Mouse (Mus musculus) mouse trophoblast stem cell (cell line): Measurements from ENCODE around the gene Fam151a.
"Not testable (repeated sequence)": the region's sequence is repeated elsewhere in the genome, so short reads cannot be mapped to it uniquely, and the experiment has no call there.

Experiments used
- in situ Hi-C, 2 experiments: fragments of 300-500 bp; cut with MseI, MboI; formaldehyde crosslinking; loops; 2 replicates in 1 of 2; 3 replicates in 1 of 2; pipeline ENCODE4 v1.15.1; 2025

The Fam151a gene

GRCm38 (mm10) chr4:106733636-106734035, at the start of gene Fam151a:
TSS of gene Fam151a (plus strand) at chr4:106733889.
- in situ Hi-C loops = no loop called here

- in situ Hi-C loops = no loop called here
Observed at GRCm38 (mm10) chr4:106688636-106689296, 44.9 kb upstream of the Fam151a start.

DNA sequence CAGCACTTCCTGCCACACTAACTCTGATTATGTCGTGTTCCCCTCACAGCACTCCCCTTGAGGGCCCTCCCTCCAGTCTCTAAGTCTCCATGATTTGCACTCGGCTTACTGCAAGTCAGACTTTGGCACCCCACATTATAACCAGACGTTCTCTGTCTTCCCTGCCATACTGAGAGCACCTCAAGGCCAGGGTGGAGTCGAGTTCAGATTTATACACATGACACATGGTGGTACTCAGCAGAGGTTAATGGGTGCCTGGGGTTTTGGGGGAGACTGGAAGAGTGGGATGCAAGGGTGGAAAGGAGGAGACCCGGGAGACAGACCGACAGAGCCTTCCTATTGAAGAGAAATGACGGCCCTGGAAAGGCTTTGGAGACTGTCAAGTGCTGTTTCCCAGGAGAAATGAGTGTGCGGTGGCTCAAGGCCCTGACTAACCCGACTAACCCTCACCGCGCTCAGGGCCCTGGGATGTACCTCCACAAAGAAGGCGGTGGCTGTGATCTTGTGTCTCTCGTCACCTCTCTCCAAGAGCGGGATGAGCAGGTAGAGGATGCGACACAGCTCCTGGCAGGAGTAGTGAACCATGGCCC, 39.8 kb upstream of the Fam151a start:
- in situ Hi-C loops = no loop called here

- in situ Hi-C loops = loop anchor here in 1 of 2 experiments (10.0 kb wide), 1 partner anchor 85 kb away; the partner anchor contains the start of gene Lexm
Observed at GRCm38 (mm10) chr4:106699989-106700388, 33.7 kb upstream of the Fam151a start.

GRCm38 (mm10) chr4:106700798-106701197, 32.9 kb upstream of the Fam151a start:
- in situ Hi-C loops = loop anchor here in 1 of 2 experiments (10.0 kb wide), 1 partner anchor 86 kb away; the partner anchor contains the start of gene Lexm

DNA sequence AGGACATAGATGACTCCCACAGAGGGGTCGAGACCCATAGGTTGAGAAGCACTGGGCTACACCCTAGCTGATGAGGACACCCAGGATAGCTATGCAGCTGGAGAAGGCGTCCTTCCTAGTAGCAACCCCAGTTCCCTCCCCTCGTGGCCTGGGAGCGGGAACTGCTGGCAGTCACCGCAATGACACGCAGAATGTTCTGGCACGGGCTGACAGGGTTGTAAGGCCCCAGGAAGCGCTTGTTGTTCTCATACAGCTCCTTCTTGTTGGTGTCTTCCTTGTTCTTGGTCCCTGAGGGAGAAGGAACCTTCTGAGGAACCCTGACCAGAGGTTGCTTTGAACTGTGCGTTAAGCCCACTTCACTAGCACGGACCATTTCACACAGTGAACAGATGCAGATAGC, 29.7 kb upstream of the Fam151a start:
- in situ Hi-C loops = loop anchor here in 1 of 2 experiments (10.0 kb wide), 1 partner anchor 89 kb away; the partner anchor contains the start of gene Lexm

GRCm38 (mm10) chr4:106704416-106704815, 29.3 kb upstream of the Fam151a start:
- in situ Hi-C loops = loop anchor here in 1 of 2 experiments (10.0 kb wide), 1 partner anchor 90 kb away; the partner anchor contains the start of gene Lexm

- in situ Hi-C loops = loop anchor here (5.0 to 10.0 kb wide), 3 partner anchors 73 to 93 kb away; partner anchors contain the start of gene Lexm (in 1 of the 2)
Observed at GRCm38 (mm10) chr4:106705096-106705665, 28.5 kb upstream of the Fam151a start.

DNA sequence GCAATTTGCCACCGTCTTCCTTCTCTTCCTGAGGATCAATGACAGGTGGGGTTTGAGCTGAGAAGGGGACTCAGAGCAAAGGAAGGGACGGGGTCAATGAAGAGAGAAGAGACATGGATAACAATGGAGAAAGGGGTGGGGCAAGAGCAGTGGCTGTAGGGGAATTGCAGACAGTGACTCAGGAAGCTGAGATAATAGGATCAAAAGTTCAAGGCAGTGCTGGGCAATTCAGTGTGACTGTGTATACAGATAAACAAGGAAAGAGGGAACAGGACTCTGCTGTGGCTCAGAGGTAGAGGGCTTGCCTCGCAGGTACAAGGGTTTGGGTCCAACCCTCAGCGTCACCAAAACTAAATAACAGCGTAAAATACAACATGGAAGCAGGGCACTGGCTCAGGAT, 25.7 kb upstream of the Fam151a start:
- in situ Hi-C loops = loop anchor here (5.0 to 10.0 kb wide), 3 partner anchors 76 to 96 kb away; partner anchors contain the start of gene Lexm (in 1 of the 2)

DNA sequence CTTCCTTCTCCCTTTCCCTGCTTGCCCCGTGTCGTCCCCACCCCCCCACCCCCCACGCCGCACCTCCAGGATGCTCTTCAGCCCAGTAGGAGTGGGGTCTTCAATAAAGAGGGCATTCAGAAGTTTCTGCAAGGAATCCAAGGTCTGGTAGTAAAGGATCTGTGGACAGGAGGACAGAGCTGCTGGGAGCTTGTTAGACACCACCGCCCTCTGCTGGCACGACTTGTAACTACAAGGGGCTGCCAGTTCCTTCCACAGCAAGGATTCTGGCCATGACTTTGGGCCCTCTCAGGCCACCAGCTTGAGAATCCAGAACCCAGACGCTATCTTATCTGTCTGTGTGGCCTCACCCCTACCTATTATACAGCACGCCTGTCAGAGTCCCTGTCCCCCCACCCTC, 25.3 kb upstream of the Fam151a start:
- in situ Hi-C loops = loop anchor here (5.0 to 10.0 kb wide), 3 partner anchors 76 to 96 kb away; partner anchors contain the start of gene Lexm (in 1 of the 2)

GRCm38 (mm10) chr4:106713622-106714021, 20.1 kb upstream of the Fam151a start:
- in situ Hi-C loops = no loop called here

DNA sequence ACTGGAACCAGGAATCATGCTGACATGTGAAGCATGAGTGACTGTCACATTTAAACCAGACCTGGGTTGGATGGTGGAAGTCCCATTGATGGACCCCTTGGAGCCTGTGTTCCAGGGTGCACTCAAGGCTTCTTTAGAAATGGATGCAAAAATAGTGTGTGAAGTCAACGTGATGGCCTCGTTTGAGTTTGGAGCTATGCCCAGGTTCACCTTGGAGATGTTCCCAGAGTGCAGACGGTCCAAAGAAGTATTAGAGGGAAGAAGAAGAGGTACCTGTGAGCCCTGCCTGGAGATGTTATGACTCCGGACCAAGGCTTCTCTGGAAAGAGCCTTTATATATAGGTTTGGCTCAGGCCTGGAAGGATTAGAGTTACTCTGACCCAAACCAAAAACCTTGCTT, 13.1 kb upstream of the Fam151a start:
- in situ Hi-C loops = no loop called here

GRCm38 (mm10) chr4:106730814-106731213, 2.9 kb upstream of the Fam151a start, which contains the start of gene Mroh7:
TSS of gene Mroh7 (minus strand) at chr4:106730925.
- in situ Hi-C loops = no loop called here

- in situ Hi-C loops = not testable (repeated sequence)
Observed at GRCm38 (mm10) chr4:106736884-106737283, 3.2 kb downstream of the Fam151a start.

DNA sequence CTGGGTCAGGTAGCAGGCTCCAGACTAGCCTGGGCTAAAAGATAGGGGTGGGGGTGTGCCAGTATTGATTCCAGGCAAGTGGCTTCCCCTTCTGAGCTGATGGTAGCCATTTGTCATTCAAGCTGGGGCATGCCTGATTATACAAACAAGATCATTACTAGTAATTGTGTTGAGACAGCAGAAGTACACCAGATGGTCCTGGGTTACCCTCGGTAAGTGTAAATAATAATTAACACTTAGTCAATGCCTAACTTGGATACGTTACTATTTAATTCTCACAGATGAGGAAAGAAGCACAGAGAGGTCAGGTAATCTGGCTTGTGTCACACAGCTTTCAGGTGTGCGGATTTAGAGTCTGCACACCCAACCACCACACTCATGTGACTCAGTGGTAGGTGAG, 4.2 kb downstream of the Fam151a start:
- in situ Hi-C loops = no loop called here

DNA sequence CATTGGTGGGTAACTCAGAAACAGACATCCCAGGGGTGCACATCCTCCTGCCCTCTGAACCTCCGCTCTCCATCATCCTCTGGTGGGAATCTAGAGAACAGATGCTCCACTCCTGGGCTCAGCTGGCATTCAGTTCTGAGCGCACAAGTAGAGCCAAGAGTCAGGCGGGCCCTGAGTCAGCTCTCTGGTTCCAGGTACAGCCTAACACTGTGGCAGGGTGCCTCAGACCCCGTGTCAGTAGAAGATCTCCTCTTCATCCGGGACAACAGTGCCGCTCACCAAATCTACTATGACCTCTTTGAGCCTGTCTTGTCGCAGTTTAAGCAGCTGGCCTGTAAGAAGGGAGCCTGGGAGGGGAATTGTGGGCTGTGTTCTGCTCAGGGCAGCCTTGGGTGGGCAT, 12.2 kb downstream of the Fam151a start:
- in situ Hi-C loops = no loop called here

GRCm38 (mm10) chr4:106747001-106747580, 13.4 kb downstream of the Fam151a start:
- in situ Hi-C loops = no loop called here

DNA sequence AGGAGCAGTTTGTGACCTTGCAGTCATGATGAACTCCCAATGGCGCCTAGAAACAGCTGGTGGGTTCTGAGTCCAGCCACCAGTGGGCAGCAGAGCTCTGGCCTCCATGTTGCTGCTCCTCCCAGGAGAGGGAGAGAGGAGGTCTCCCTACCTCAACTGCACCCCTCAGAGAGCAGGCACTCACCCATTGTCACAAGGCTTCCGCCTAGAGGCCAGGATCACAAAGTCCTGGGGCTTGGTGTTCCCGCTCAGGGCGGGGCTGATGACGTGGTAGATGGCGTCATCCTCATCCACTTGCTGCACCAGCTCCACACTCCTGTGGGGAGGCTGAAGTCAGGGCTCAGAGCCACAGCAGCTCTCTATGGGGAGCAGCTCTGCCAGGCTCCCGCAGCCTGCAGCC, 16.0 kb downstream of the Fam151a start:
- in situ Hi-C loops = no loop called here

DNA sequence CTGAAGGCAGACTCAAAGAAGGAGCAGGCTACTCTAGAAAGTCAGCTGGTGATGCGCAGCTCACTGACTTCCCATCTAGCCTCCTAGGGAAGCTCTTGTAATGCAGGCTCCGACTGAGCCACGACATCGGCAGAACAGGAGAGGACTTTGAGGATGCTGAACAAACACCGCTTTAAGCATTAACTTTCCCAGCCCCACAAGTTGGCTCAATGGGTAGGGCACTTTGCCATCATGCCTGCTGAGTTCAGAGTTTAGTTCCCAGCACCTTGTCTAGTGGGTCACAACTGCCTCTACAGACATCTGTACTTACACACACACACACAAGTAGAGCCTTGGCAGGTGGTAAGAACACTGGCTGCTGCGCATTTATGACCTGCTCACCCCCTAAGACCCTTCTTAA, 18.0 kb downstream of the Fam151a start:
- in situ Hi-C loops = no loop called here

- in situ Hi-C loops = no loop called here
Observed at GRCm38 (mm10) chr4:106764166-106764565, 30.5 kb downstream of the Fam151a start.

- in situ Hi-C loops = no loop called here
Observed at GRCm38 (mm10) chr4:106769306-106769705, 35.6 kb downstream of the Fam151a start.

DNA sequence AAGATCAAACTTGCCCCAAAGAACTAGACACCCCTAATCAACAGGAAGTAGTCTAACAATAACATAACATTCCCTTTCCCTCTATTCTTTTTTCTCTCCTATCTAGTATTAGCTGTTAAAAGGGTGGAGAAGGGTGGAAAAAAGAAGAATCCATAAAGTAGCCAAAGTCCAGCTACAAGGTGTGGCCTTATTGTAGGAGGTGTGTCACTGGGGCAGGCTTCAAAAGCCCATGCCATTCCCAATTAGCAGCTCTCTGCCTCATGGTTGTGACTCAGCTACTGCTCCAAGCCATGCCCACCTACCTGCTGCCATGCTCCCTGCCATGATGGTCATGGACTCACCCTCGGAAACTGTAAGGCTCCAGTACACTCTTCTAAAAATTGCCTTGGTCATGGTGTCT, 38.9 kb downstream of the Fam151a start:
- in situ Hi-C loops = no loop called here
